Mouse (Mus musculus) kidney, postnatal 0 days (tissue): ENCODE data around the gene Mmp9. TPM values are rescaled to one million over a fixed set of nuclear protein-coding genes. Genes with fewer than 3 reads are reported as not detected.
A peak's percentile ranks its signal among the peaks of the same experiment; 100 is the strongest.

Source experiments
- ATAC-seq: fragments of 200-750 bp; cut with Nextera tagmentation; replicated peaks from 2 replicates; pipeline ENCODE4 v1.8.0; 2017; ENCODE audit warnings: low read depth, moderate number of reproducible peaks, moderate TSS enrichment, moderate library complexity; ENCODE audit not compliant: low FRiP score
- DNase-seq: peaks from one replicate; pipeline ENCODE4 v3.0.0-alpha.2; 2016; ENCODE audit warnings: low spot score
- H3K27ac ChIP-seq: fragments of 300-500 bp; sonication (generic); 2 replicates; pipeline ENCODE4 v1.5.1; 2014; ENCODE audit warnings: mild to moderate bottlenecking
- H3K27me3 ChIP-seq: fragments of 300-500 bp; sonication (generic); 2 replicates; pipeline ENCODE4 v1.6.1; 2014; ENCODE audit warnings: low read length, mixed read lengths; ENCODE audit not compliant: insufficient read depth
- H3K36me3 ChIP-seq: fragments of 300-500 bp; sonication (generic); 2 replicates; pipeline ENCODE4 v1.6.1; 2014; ENCODE audit warnings: low read length, mixed read lengths; ENCODE audit not compliant: insufficient read depth
- H3K4me1 ChIP-seq: fragments of 300-500 bp; sonication (generic); replicated peaks from 2 replicates; pipeline ENCODE4 v1.6.1; 2014; ENCODE audit warnings: antibody characterized with exemption, low read length, mixed read lengths; ENCODE audit not compliant: insufficient read depth
- H3K4me2 ChIP-seq: fragments of 300-500 bp; sonication (generic); 2 replicates; pipeline ENCODE4 v1.6.1; 2014; ENCODE audit warnings: mild to moderate bottlenecking, low read length, moderate library complexity, mixed read lengths
- H3K4me3 ChIP-seq: fragments of 300-500 bp; sonication (generic); replicated peaks from 2 replicates; pipeline ENCODE4 v1.5.1; 2014; ENCODE audit warnings: low read depth, low read length
- H3K9ac ChIP-seq: fragments of 300-500 bp; sonication (generic); 2 replicates; pipeline ENCODE4 v1.6.1; 2014; ENCODE audit warnings: low read depth, low read length
- H3K9me3 ChIP-seq: fragments of 300-500 bp; sonication (generic); replicated peaks from 2 replicates; pipeline ENCODE4 v1.6.1; 2016; ENCODE audit warnings: low read length, inconsistent platforms, mixed read lengths
- CTCF ChIP-seq: IDR thresholded peaks from 2 replicates; pipeline ENCODE4 v1.5.1; 2016; ENCODE audit warnings: antibody characterized with exemption, low read depth, mild to moderate bottlenecking, moderate library complexity
- WGBS: fragments of 180-500 bp; shearing (Covaris S2); extraction: QIAGEN DNeasy Blood & Tissue Kit; methylation state at CpG from one replicate; pipeline ENCODE4 v1.1.7; 2014; 5-methylcytosine and 5-hydroxymethylcytosine counted together
- polyA plus RNA-seq: library from polyadenylated mRNA; unstranded; fragments of >200 nt; fragmentation: Nextera tagmentation; extraction: Ambion mirVana; gene quantifications from 2 replicates; pipeline ENCODE4 v1.2.1, GENCODE M21; 2015

The Mmp9 gene
- polyA plus RNA-seq: 1.7 and 1.9 TPM in 2 replicates

- no peak for TF ChIP-seq CTCF
- 10% methylated on average over 10 of the region's 10 CpGs for WGBS
- ATAC-seq (no peak), DNase-seq (no peak)
- peaks cover 27% of the 10 kb centered on the region for H3K4me1 ChIP-seq
- no peaks in the 10 kb centered on the region for H3K9me3 ChIP-seq
- no peak within 1 kb of the TSS for H3K9ac ChIP-seq
- H3K4me3 ChIP-seq: no peak within 1 kb of the TSS
- H3K4me2 ChIP-seq: no peak within 1 kb of the TSS
- H3K27ac ChIP-seq: no peak within 1 kb of the TSS
- no peaks in the 10 kb centered on the region for H3K36me3 ChIP-seq
- H3K27me3 ChIP-seq: no peaks in the 10 kb centered on the region
These were observed at the start of gene Mmp9 for GRCm38 (mm10) chr2:164940140-164940830. TSS of gene Mmp9 (plus strand) at chr2:164940780.

DNA sequence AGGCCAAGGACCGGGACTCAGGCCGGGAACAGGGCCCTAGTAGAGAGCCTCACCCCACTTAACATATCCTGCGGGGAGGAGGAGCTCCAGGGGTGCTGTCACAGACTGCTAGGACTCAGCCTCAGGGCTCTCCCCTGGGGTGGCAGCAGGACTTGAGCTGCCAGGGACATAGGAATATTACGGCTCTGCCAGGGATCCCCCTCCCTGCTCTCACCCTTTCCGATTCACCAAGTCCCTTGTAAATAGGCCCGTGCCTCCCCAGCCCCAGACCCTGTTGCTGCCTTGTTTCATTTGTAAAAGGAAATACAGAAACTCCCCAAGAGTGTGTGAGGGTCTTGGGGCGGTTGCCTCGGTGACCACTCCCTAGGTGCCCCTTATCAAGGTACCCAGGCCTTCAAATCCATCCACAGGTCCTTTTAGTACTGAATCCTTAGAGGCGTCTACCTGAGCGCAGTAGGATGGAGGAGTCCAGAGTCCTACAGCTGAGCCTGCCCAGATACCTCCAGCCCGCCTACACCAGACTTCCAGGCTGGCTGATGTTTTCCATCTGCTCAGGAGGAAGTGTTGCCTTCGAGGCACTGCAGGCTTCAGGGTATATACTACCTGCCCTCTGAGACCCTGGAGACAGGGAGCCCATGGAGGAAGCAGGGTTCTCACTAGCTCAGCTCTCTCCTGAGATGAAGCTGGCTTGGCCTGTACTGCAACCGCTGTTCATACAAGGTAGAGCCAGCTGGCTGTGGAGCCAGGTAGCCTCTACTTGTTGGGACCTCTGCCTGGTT lies 49.3 kb upstream of the Mmp9 start:
- DNase-seq: no peak
- Histone ChIP-seq H3K4me2 (no peak overlapping the region), H3K9ac (no peak overlapping the region), H3K27ac (0 out of 2 replicates have a peak overlapping the region, but pooled peaks have one; percentile 19), H3K4me1 (no peaks in the 10 kb centered on the region), H3K36me3 (peaks cover 95% of the 10 kb centered on the region), H3K9me3 (no peaks in the 10 kb centered on the region), H3K4me3 (no peak overlapping the region), H3K27me3 (no peaks in the 10 kb centered on the region)
- 79% methylated on average over 13 of the region's 13 CpGs for WGBS
- TF ChIP-seq CTCF: no peak
- ATAC-seq: no peak

- peaks cover 89% of the 10 kb centered on the region for H3K36me3 ChIP-seq
- ATAC-seq (no peak), DNase-seq (no peak)
- no peak overlapping the region for H3K4me2 ChIP-seq
- H3K27me3 ChIP-seq: no peaks in the 10 kb centered on the region
- H3K9me3 ChIP-seq: no peaks in the 10 kb centered on the region
- 81% methylated on average over 15 of the region's 15 CpGs for WGBS
- no peaks in the 10 kb centered on the region for H3K4me1 ChIP-seq
- no peak overlapping the region for H3K9ac ChIP-seq
- no peak for TF ChIP-seq CTCF
- no peak overlapping the region for H3K27ac ChIP-seq
- H3K4me3 ChIP-seq: no peak overlapping the region
These were observed 48.5 kb upstream of the Mmp9 start for GRCm38 (mm10) chr2:164891908-164892695.

- no peaks in the 10 kb centered on the region for H3K9me3 ChIP-seq
- DNase-seq (no peak), ATAC-seq (no peak)
- H3K27me3 ChIP-seq: no peaks in the 10 kb centered on the region
- H3K9ac ChIP-seq: no peak overlapping the region
- no peak for TF ChIP-seq CTCF
- H3K36me3 ChIP-seq: peaks cover 89% of the 10 kb centered on the region
- no peak overlapping the region for H3K4me3 ChIP-seq
- H3K4me2 ChIP-seq: no peak overlapping the region
- WGBS: 92% methylated on average over 6 of the region's 6 CpGs
- no peak overlapping the region for H3K27ac ChIP-seq
- H3K4me1 ChIP-seq: no peaks in the 10 kb centered on the region
These were observed 47.8 kb upstream of the Mmp9 start for GRCm38 (mm10) chr2:164892696-164893216.

DNA sequence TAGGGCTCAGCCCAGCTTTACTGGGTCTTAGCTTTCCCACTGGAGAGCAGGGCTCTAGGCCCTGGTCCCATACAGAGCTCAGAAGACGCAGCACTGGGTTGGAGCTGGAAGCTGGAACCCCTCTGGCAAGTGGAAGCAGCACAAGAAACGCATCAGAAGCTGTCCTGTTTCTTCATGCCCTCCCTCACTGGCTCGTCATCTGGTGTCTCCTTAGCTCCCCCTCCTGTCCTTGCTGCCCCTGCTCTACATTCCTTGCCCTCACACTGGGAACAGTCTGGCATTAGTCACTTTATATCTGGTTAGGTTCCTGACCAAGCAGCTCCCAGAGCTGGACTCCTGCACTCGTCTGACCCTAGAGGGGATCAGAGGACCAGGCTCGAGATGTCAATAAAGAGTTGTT lies 46.5 kb upstream of the Mmp9 start:
- H3K9me3 ChIP-seq: no peaks in the 10 kb centered on the region
- peak; percentile 40 for DNase-seq
- peaks cover 89% of the 10 kb centered on the region for H3K36me3 ChIP-seq
- no peak overlapping the region for H3K4me3 ChIP-seq
- H3K9ac ChIP-seq: no peak overlapping the region
- no peak overlapping the region for H3K4me2 ChIP-seq
- H3K4me1 ChIP-seq: no peaks in the 10 kb centered on the region
- H3K27me3 ChIP-seq: no peaks in the 10 kb centered on the region
- no peak for ATAC-seq
- H3K27ac ChIP-seq: no peak overlapping the region
- WGBS: 60% methylated on average over 5 of the region's 5 CpGs
- peak; percentile 35; the same call in 1 of the 2 replicates for TF ChIP-seq CTCF

DNA sequence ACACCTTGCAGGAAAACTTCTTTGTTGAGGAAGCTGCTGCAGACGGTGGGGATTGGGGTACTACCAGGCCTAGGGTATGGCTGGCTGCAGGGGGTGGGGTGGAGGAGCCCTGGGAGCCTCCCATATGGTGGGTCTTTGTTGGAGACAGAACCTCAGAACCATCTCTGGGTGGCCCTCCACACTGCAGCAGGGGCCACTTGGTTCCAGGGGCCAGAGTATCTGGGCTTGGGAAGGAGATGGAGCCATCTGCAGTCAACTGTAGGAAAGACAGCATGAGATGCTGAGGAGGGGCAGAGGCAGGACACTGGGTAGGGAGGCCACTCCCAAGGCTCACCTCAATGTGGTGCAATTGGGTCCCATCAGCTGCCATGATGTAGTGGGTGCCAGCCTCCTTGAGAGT lies 45.9 kb upstream of the Mmp9 start:
- Histone ChIP-seq H3K4me3 (no peak overlapping the region), H3K9me3 (no peaks in the 10 kb centered on the region), H3K27me3 (no peaks in the 10 kb centered on the region), H3K4me2 (no peak overlapping the region), H3K9ac (no peak overlapping the region), H3K4me1 (no peaks in the 10 kb centered on the region), H3K27ac (no peak overlapping the region), H3K36me3 (peaks cover 89% of the 10 kb centered on the region)
- WGBS: 75% methylated on average over 1 of the region's 1 CpGs
- no peak for DNase-seq
- no peak for ATAC-seq
- TF ChIP-seq CTCF: peak; percentile 36; the same call in 1 of the 2 replicates
